Mouse (Mus musculus) spleen, adult 2 months (tissue): Measurements from ENCODE around the gene Nanog. TPM values are rescaled to one million over a fixed set of nuclear protein-coding genes. Genes with fewer than 3 reads are reported as not detected.
A peak's percentile ranks its signal among the peaks of the same experiment; 100 is the strongest.

Experiments used
- DNase-seq, 2 experiments: peaks; one replicate each; pipeline versions ENCODE4 v3.0.0 to v3.0.0-alpha.2; 2012 to 2021; ENCODE audit warnings: low spot score in 2 of 2, low read depth in 1 of 2
- H3K27ac ChIP-seq: fragments of 200-500 bp; 2 replicates; pipeline ENCODE4 v1.5.1; 2012; ENCODE audit warnings: low read length, inconsistent platforms; ENCODE audit not compliant: insufficient read depth
- H3K27me3 ChIP-seq: fragments of 200-500 bp; 2 replicates; pipeline ENCODE4 v1.6.1; 2012; ENCODE audit warnings: mild to moderate bottlenecking, moderate library complexity, low read length, inconsistent platforms; ENCODE audit not compliant: control insufficient read depth, insufficient read depth
- H3K36me3 ChIP-seq: fragments of 200-500 bp; 2 replicates; pipeline ENCODE4 v1.6.1; 2012; ENCODE audit warnings: mild to moderate bottlenecking, low read length, inconsistent platforms; ENCODE audit not compliant: control insufficient read depth, insufficient read depth
- H3K4me1 ChIP-seq: fragments of 200-500 bp; 2 replicates; pipeline ENCODE4 v1.6.1; 2011; ENCODE audit warnings: inconsistent platforms; ENCODE audit not compliant: control insufficient read depth, insufficient read depth, insufficient read length
- H3K4me3 ChIP-seq: fragments of 200-500 bp; 2 replicates; pipeline ENCODE4 v1.5.1; 2011; ENCODE audit warnings: mild to moderate bottlenecking, inconsistent platforms; ENCODE audit not compliant: insufficient read depth, insufficient read length; ENCODE audit errors: extremely low read depth
- CTCF ChIP-seq: fragments of 200-500 bp; IDR thresholded peaks from 2 replicates; pipeline ENCODE4 v1.5.1; 2011; ENCODE audit warnings: mild to moderate bottlenecking, inconsistent platforms; ENCODE audit not compliant: insufficient read depth, insufficient read length, insufficient replicate concordance; ENCODE audit errors: extremely low read depth
- POLR2A ChIP-seq: fragments of 200-500 bp; IDR thresholded peaks from 2 replicates; pipeline ENCODE4 v1.6.1; 2011; ENCODE audit warnings: low read depth, low read length, inconsistent platforms
- WGBS: fragments of 180-500 bp; shearing (Covaris S2); methylation state at CpG from one replicate; pipeline ENCODE4 v1.1.7; 2018; 5-methylcytosine and 5-hydroxymethylcytosine counted together
- polyA plus RNA-seq: library from polyadenylated mRNA; depleted of rRNA; stranded (reverse); fragments of >200 nt; gene quantifications from 2 replicates; pipeline ENCODE4 v1.2.3, GENCODE M21; 2012; rRNA removed

Nanog gene
- polyA plus RNA-seq: not detected in 2 replicates

DNA sequence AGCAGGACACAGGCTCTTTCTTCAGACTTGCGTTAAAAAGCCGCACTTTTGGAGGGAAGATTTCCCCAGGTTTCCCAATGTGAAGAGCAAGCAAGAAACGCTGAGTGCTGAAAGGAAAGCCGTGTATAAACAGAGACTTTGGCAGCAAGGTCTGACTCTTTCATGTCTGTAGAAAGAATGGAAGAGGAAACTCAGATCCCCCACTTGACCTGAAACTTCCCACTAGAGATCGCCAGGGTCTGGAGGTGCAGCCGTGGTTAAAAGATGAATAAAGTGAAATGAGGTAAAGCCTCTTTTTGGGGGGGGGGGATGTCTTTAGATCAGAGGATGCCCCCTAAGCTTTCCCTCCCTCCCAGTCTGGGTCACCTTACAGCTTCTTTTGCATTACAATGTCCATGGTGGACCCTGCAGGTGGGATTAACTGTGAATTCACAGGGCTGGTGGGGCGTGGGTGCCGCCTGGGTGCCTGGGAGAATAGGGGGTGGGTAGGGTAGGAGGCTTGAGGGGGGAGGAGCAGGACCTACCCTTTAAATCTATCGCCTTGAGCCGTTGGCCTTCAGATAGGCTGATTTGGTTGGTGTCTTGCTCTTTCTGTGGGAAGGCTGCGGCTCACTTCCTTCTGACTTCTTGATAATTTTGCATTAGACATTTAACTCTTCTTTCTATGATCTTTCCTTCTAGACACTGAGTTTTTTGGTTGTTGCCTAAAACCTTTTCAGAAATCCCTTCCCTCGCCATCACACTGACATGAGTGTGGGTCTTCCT is at the start of gene Nanog:
Gene Nanog (plus strand): TSS at position 454 of the 765 bp plus-strand sequence.
- H3K27me3 ChIP-seq: no peaks in the 10 kb centered on the region
- WGBS: 43% methylated on average over 12 of the region's 12 CpGs
- TF ChIP-seq CTCF: no peak
- no peak for TF ChIP-seq POLR2A
- no peak within 1 kb of the TSS for H3K4me3 ChIP-seq
- H3K36me3 ChIP-seq: no peaks in the 10 kb centered on the region
- no peak within 1 kb of the TSS for H3K27ac ChIP-seq
- no peak for DNase-seq
- no peaks in the 10 kb centered on the region for H3K4me1 ChIP-seq

DNA sequence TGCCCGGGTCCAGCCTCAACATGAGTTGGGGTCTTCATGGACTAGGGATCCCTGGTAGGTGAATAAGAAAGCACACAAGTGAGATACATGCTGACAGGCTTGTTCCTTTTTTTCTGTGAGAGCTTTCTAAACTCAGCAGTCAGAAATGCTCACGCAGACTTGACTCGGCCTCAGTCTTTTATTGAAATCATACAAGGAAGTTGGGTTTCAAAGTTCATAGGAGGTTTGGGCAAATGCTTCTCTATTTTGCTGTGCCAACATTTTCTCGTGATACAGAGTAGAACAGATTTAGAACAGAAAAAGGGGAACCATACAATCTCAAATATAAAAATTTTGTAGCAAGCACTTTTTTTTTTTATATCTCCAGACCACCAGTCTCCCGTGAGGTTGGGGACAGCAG is 49.7 kb upstream of the Nanog start:
- Histone ChIP-seq H3K4me1 (no peaks in the 10 kb centered on the region; the same call in 1 of the 2 replicates), H3K4me3 (no peak overlapping the region), H3K27me3 (no peaks in the 10 kb centered on the region), H3K36me3 (no peaks in the 10 kb centered on the region), H3K27ac (peak overlapping the region; percentile 69)
- TF ChIP-seq POLR2A (no peak), CTCF (no peak)
- WGBS: 12% methylated on average over 5 of the region's 5 CpGs
- no peak for DNase-seq

DNA sequence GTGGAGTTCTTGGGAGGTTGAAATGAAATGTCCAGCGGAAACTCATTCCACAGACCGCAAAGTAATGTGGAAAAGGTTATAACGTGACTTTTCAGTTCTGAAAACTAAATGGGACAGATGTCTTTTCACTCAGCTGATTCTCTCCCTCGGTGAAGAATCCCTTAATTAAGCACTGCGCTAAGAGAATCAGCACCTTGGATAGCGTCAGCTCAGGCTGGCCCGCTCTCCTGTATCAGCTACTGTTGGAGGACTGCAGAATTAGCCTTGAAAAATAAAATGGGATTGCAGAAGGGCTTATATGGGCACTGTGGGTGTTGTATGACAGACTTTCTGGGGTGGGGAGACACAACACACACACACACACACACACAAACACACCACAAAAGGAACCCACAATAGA is 47.7 kb upstream of the Nanog start:
- Histone ChIP-seq H3K27me3 (no peaks in the 10 kb centered on the region), H3K27ac (no peak overlapping the region), H3K36me3 (no peaks in the 10 kb centered on the region), H3K4me3 (no peak overlapping the region), H3K4me1 (no peaks in the 10 kb centered on the region; the same call in 1 of the 2 replicates)
- DNase-seq: no peak
- no peak for TF ChIP-seq CTCF
- TF ChIP-seq POLR2A: no peak
- 21% methylated on average over 7 of the region's 7 CpGs for WGBS

DNA sequence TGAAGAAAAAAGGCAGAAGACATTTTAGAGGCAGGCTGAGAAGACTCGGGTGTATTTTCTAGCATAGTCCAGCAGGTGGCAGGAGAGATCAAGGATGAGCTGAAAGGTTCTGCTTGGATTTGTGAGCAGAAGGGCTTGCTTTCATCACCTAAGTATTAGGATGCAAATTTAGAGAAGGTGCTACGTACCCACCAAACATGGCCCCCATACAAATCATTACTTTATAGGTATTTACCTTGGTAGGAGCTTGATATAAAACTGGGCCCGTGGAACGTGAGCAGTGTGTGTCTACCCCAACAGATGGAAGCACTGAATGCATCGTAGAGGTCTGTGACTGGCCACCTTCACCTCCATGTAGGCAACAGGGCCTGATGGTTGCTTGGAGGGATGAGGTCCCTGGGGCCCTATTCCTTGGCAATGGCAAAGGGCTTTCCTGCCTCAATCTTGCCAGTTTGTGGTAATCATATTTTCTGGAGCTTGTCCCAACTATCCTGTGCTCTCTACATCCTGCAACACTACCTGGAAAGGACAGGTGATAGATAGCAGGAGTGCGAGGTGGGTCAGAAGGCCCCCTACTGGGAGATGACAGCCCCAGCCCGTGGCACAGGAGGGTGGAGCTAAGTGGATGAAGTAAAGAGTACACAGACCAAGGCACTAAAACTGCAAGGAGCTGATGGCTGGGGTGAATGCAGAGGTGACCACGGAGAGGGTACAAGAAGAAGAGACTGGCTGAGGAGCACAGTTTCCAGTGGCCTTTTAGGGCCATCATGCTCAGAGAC is 46.5 kb upstream of the Nanog start:
- Histone ChIP-seq H3K36me3 (no peaks in the 10 kb centered on the region), H3K27ac (no peak overlapping the region), H3K4me1 (no peaks in the 10 kb centered on the region), H3K27me3 (no peaks in the 10 kb centered on the region), H3K4me3 (no peak overlapping the region)
- 35% methylated on average over 8 of the region's 8 CpGs for WGBS
- TF ChIP-seq POLR2A: no peak
- peak; percentile 39; the same call in 1 of the 2 replicates for TF ChIP-seq CTCF
- peak; percentile 18 to 19 for DNase-seq

DNA sequence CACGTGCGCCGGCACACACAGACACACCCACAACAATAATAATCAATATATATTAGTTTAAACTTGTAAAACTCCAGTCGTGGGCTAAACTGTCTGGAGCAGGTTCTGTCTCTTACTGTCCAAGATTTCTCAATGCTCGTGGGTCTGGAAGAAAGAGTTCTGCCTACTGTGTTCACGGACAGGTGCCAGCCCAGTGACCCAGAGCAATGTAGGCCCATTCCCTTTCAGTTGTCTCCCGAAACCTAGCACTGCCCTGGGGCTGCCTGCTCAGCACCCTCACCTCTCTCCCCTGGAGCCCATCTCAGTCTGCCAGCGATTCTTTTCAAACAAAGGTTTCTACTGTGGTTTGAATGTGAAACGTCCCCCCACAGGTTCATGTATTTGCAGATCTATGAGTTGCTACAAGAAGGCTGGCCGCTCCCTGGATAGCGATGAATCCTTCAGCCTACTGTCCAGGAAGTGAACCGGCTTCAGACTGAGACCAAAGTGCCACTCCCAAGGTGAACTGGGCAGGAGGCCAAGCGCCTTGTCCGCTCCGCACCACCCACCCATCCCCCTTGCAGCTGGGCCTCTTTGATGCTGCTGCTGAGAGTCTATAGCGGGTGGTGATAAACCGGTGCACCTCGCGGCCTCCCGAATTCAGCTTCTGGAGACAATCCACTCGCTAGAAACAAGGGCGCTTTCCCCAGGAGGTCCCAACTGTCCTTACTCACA is 44.6 kb upstream of the Nanog start:
- H3K4me1 ChIP-seq: no peaks in the 10 kb centered on the region
- no peaks in the 10 kb centered on the region for H3K36me3 ChIP-seq
- no peak overlapping the region for H3K4me3 ChIP-seq
- no peaks in the 10 kb centered on the region for H3K27me3 ChIP-seq
- no peak for DNase-seq
- WGBS: 65% methylated on average over 22 of the region's 22 CpGs
- TF ChIP-seq POLR2A (no peak), CTCF (no peak)
- H3K27ac ChIP-seq: no peak overlapping the region

DNA sequence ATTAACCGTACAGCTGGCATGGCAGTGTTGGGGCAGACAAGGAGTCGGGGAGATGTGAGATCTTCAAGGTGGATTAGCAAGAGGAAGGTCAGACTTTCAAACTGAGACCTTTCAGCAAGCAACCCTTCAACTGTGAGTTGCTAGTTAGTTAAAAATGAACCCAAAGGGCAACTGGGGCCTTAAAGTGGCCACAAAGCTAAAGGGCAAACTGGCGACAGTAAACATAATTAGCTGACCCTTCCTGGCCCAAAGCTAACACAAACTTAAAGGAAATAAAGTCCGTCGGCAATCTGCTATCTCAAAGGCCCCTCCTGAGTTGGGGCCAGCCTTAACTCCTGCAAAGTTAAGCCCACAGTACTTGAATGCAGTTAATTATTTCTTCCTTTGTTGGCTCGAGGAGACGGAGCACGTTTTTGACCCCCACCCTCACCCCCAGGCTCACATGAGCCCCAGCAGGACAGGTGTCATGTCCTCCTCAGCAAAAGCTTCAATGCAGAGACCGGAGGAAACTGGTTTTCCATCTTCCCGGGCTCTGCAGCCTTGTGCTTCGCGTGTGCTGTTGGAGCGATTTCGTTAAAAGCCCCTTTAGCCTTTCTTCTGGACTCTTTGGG is 43.6 kb upstream of the Nanog start:
- Histone ChIP-seq H3K4me3 (no peak overlapping the region), H3K4me1 (no peaks in the 10 kb centered on the region), H3K27me3 (no peaks in the 10 kb centered on the region), H3K27ac (no peak overlapping the region), H3K36me3 (no peaks in the 10 kb centered on the region)
- WGBS: 65% methylated on average over 14 of the region's 14 CpGs
- DNase-seq: no peak
- TF ChIP-seq POLR2A (no peak), CTCF (no peak)
